Mouse (Mus musculus) limb, embryonic 13.5 days (tissue): ENCODE measurements around the gene Pip4p1. TPM values are rescaled to one million over a fixed set of nuclear protein-coding genes. Genes with fewer than 3 reads are reported as not detected.
"Not testable (repeated sequence)": the region's sequence is repeated elsewhere in the genome, so short reads cannot be mapped to it uniquely, and the experiment has no call there.

ENCODE experiments used
- ATAC-seq: fragments of 200-750 bp; cut with Nextera tagmentation; 2 replicates; pipeline ENCODE4 v1.8.0; 2017; ENCODE audit warnings: low read depth, moderate number of reproducible peaks, moderate TSS enrichment; ENCODE audit not compliant: low FRiP score
- H3K27ac ChIP-seq: fragments of 300-500 bp; sonication (generic); 2 replicates; pipeline ENCODE4 v1.5.1; 2015; ENCODE audit warnings: inconsistent platforms, mild to moderate bottlenecking, moderate library complexity
- H3K27me3 ChIP-seq: fragments of 300-500 bp; sonication (generic); 2 replicates; pipeline ENCODE4 v1.6.1; 2015; ENCODE audit warnings: mild to moderate bottlenecking, inconsistent platforms
- H3K36me3 ChIP-seq: fragments of 300-500 bp; sonication (generic); 2 replicates; pipeline ENCODE4 v1.6.1; 2015; ENCODE audit warnings: inconsistent platforms, mild to moderate bottlenecking, moderate library complexity
- H3K4me1 ChIP-seq: fragments of 300-500 bp; sonication (generic); 2 replicates; pipeline ENCODE4 v1.6.1; 2015; ENCODE audit warnings: inconsistent platforms
- H3K4me2 ChIP-seq: fragments of 300-500 bp; sonication (generic); replicated peaks from 2 replicates; pipeline ENCODE4 v1.6.1; 2015; ENCODE audit warnings: inconsistent platforms, mild to moderate bottlenecking, moderate library complexity
- H3K4me3 ChIP-seq: fragments of 300-500 bp; sonication (generic); 2 replicates; pipeline ENCODE4 v1.5.1; 2015; ENCODE audit warnings: moderate library complexity, mild to moderate bottlenecking, inconsistent platforms
- H3K9ac ChIP-seq: fragments of 300-500 bp; sonication (generic); 2 replicates; pipeline ENCODE4 v1.6.1; 2015; ENCODE audit warnings: mild to moderate bottlenecking, inconsistent platforms
- H3K9me3 ChIP-seq: fragments of 300-500 bp; sonication (generic); 2 replicates; pipeline ENCODE4 v1.6.1; 2016; ENCODE audit warnings: inconsistent platforms
- WGBS: fragments of 180-500 bp; shearing (Covaris S2); methylation state at CpG from one replicate; pipeline ENCODE4 v1.1.7; 2015; 5-methylcytosine and 5-hydroxymethylcytosine counted together
- polyA plus RNA-seq: library from polyadenylated mRNA; unstranded; fragments of >200 nt; fragmentation: Nextera tagmentation; extraction: Ambion mirVana; gene quantifications from 2 replicates; pipeline ENCODE4 v1.2.1, GENCODE M21; 2015

The Pip4p1 gene
- polyA plus RNA-seq, result 46.8 and 47.4 TPM in 2 replicates

DNA sequence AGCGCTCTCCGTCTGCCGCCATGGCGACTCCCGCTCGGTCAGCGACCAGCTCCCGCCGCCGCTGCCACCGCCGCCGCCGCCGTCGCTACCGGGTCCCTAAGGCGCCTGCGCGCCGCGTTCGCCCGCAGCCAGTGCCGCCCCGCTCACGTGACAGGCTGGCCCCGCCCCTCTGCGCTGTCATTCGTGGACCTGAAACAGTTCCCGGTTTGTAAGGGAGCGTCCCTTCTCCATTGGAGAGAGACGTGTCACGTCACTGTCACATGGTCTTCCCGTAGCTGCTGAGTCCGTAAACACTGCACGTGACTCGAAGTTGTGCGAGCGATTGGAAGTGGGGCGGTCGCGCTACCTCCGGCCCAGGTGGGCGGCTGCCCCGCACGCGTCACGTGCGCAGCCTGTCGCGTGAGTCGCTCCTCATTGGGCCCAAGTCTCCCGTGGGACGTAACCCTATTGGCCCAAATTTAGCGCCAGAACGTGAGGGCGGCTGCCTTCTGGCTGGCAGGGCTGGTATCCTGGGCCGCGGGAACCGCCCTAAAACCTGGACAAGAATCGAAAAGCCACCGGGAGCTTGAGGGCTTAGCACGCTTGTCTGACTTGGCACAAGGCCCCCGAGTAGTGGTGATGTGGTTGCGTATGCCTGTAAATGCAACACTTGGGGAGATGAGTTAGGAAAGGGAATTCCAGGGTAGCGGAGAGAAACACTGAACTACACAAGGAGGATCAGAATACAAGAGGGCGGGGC is at the start of gene Pip4p1, which contains the start of gene Pnp:
Pip4p1 (minus strand) TSS at position 103 of the 739 bp plus-strand sequence.
Pnp (plus strand) TSS at position 329 of the 739 bp plus-strand sequence.
- H3K27me3 ChIP-seq, result no peaks in the 10 kb centered on the region
- H3K9ac ChIP-seq, result peak within 1 kb of the TSS; percentile 99
- peak within 1 kb of the TSS; percentile 79 for H3K27ac ChIP-seq
- peak within 1 kb of the TSS; percentile 89 for H3K4me2 ChIP-seq
- H3K36me3 ChIP-seq, result peaks cover 37% of the 10 kb centered on the region
- peak within 1 kb of the TSS; percentile 98 for H3K4me3 ChIP-seq
- ATAC-seq, result peak; percentile 100
- no peaks in the 10 kb centered on the region for H3K9me3 ChIP-seq
- H3K4me1 ChIP-seq, result peaks cover 26% of the 10 kb centered on the region
- under 1% methylated on average over 63 of the region's 68 CpGs for WGBS

DNA sequence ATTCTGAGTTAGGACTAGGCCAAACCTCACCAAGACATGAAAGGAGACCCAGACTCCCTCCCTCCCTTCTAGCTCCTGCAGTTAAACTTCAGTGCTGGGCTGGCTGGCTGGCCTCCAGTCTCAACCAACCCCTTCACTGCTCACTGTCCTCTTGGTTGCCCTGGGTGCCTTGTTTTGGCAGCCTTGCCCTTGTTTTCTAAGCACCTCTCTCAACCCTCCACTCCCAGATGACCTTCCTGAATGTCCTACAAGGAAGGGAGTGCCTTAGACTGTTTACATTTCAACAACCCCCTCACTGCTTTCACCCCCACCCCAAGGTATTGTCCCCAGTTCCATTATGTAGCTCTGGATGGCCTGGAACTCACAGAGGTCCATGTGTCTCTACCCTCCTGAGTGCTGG is 49.0 kb upstream of the Pip4p1 start:
- H3K9ac ChIP-seq, result no peak overlapping the region
- ATAC-seq, result no peak
- H3K9me3 ChIP-seq, result no peaks in the 10 kb centered on the region
- no peaks in the 10 kb centered on the region for H3K27me3 ChIP-seq
- no peak overlapping the region for H3K27ac ChIP-seq
- no peak overlapping the region for H3K4me3 ChIP-seq
- no peak overlapping the region for H3K4me2 ChIP-seq
- no peaks in the 10 kb centered on the region; the same call in 1 of the 2 replicates for H3K4me1 ChIP-seq
- H3K36me3 ChIP-seq, result no peaks in the 10 kb centered on the region

DNA sequence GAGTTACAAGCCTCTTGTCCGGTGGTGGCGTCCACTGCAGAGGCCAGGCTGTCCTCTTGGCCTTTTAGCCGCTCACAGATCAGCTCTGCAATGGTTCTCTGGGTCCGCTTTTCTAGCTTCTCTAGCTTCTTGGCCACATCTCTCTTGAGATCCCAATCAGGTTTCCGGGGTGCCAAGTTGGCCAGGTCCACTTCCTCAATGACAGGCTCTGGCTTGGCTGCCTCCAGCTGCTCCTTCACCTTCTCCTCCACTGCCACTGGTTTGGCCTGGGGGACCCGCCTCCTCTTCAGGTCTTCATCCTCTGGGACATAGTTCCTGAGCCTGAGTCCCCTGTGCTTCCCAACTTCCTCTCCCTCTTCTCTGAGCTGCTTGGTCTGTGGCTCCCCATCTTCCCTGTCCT is 47.8 kb upstream of the Pip4p1 start:
- not testable (repeated sequence) for H3K27ac ChIP-seq, ATAC-seq, H3K36me3 ChIP-seq, H3K4me2 ChIP-seq, H3K9ac ChIP-seq, H3K4me1 ChIP-seq, H3K4me3 ChIP-seq, H3K27me3 ChIP-seq, H3K9me3 ChIP-seq
- 95% methylated on average over 6 of the region's 6 CpGs for WGBS

DNA sequence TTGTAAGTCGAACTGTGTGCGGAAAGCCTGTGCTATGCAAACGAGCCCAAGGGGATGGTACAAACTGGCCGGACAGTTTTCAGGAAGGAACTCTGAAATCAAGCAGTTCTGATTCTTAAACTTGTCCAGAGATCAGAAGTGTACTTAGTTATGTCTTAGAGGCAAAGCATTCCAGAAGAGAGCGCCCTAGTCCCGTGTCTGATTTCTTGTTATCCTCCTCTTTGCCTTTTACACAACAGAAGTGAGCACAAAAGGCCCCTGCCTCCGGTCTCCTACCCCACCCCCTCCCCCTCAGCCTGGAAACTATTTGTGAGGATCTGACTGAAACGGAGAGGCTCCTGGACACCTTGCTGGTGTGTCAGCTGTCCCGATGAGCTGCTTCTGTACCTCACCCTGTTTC is 46.0 kb upstream of the Pip4p1 start:
- H3K36me3 ChIP-seq, result no peaks in the 10 kb centered on the region
- H3K4me3 ChIP-seq, result no peak overlapping the region
- H3K27ac ChIP-seq, result no peak overlapping the region
- H3K27me3 ChIP-seq, result no peaks in the 10 kb centered on the region
- ATAC-seq, result 0 out of 2 replicates have a peak, but pooled peaks have one; percentile 30
- no peak overlapping the region for H3K9ac ChIP-seq
- no peaks in the 10 kb centered on the region for H3K9me3 ChIP-seq
- peak overlapping the region; percentile 23 for H3K4me2 ChIP-seq
- no peaks in the 10 kb centered on the region; the same call in 1 of the 2 replicates for H3K4me1 ChIP-seq
- WGBS, result 22% methylated on average over 9 of the region's 9 CpGs

DNA sequence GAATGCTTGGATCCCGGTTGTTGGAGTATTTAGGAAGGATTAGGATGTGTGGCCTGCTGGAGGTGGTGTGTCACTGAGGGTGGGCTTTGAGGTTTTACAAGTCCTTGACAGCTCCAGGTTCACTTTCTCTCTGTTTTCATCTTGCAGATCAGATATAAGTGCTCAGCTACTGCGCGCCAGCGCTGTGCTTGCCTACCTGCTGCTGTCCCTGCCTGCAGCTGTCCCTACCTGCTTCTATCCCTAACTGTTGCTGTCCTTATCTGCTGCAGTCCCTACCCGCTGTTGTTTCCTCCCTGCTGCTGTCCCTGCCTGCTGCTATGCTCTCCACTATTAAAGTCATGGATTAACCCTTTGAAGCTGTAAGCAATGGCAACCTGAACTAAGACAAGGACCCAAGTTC is 44.3 kb upstream of the Pip4p1 start:
- no peaks in the 10 kb centered on the region for H3K36me3 ChIP-seq
- no peaks in the 10 kb centered on the region; the same call in 1 of the 2 replicates for H3K4me1 ChIP-seq
- ATAC-seq, result no peak
- H3K27ac ChIP-seq, result no peak overlapping the region
- 46% methylated on average over 5 of the region's 5 CpGs for WGBS
- H3K9ac ChIP-seq, result no peak overlapping the region
- H3K27me3 ChIP-seq, result no peaks in the 10 kb centered on the region
- H3K4me2 ChIP-seq, result no peak overlapping the region
- H3K9me3 ChIP-seq, result no peaks in the 10 kb centered on the region
- H3K4me3 ChIP-seq, result no peak overlapping the region

DNA sequence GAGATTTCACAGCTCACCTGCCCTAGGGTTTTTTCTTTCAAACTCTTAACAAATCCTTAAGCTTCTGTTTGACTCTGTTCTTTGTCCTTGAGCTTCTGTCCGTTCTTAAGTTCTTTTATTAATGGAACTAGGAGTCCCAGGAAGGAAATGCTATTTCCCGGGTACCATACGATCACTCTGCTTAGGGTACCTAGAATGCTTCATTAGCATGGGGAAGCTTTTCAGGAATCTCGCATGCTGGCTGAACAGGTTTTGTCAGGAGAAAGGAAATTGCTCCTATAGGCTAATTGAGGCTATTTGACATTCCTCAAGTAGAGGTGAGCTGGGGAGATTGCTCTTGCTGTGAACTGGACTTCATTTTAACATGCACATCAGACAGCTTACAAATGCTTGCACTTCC is 43.0 kb upstream of the Pip4p1 start:
- Histone ChIP-seq H3K9ac (no peak overlapping the region), H3K27me3 (no peaks in the 10 kb centered on the region), H3K27ac (no peak overlapping the region), H3K4me1 (no peaks in the 10 kb centered on the region; the same call in 1 of the 2 replicates), H3K4me2 (no peak overlapping the region), H3K4me3 (no peak overlapping the region), H3K36me3 (no peaks in the 10 kb centered on the region), H3K9me3 (no peaks in the 10 kb centered on the region)
- WGBS, result 46% methylated on average over 4 of the region's 4 CpGs
- no peak for ATAC-seq

DNA sequence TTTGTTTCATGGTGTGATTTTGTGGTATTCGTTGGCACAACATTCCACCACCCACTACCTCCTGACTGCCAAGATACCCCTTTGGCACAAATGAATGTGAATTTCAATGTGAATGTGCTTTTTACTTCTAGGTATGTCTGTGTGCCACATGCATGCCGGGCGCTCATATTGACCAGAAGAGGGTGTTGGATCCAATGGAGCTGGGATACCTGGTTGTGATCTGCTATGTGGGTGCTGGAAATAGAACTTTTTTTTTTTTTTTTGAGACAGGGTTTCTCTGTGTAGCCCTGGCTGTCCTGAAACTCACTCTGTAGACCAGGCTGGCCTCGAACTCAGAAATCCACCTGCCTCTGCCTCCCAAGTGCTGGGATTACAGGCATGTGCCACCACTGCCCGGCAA is 42.4 kb upstream of the Pip4p1 start:
- not testable (repeated sequence) for H3K4me3 ChIP-seq, H3K27me3 ChIP-seq, ATAC-seq, H3K9me3 ChIP-seq, H3K27ac ChIP-seq, H3K36me3 ChIP-seq, H3K4me1 ChIP-seq, H3K4me2 ChIP-seq, H3K9ac ChIP-seq
- WGBS, result 91% methylated on average over 5 of the region's 5 CpGs

DNA sequence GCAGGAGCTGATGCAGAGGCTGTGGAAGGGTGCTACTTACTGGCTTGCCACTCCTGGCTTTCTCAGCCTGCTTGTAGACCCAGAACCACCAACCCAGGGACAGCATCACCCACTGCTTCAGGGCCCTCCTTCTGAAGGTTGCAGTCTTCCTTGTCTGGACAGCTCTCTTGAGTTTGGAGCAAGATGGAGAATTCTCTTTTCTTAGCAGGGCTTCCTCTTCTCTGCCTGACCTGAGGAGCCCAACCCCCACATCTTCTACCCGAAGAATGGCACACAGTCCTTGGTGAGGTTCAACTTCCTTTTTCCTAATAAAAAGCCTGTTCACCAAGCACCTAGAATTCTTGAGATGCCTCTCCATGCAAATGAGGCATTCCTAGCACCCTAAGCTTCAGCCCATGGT is 40.2 kb upstream of the Pip4p1 start:
- WGBS, result 52% methylated on average over 1 of the region's 1 CpGs
- Histone ChIP-seq H3K9me3 (no peaks in the 10 kb centered on the region), H3K4me1 (no peaks in the 10 kb centered on the region), H3K4me2 (no peak overlapping the region), H3K9ac (no peak overlapping the region), H3K27me3 (no peaks in the 10 kb centered on the region), H3K36me3 (no peaks in the 10 kb centered on the region), H3K27ac (no peak overlapping the region), H3K4me3 (no peak overlapping the region)
- ATAC-seq, result no peak

DNA sequence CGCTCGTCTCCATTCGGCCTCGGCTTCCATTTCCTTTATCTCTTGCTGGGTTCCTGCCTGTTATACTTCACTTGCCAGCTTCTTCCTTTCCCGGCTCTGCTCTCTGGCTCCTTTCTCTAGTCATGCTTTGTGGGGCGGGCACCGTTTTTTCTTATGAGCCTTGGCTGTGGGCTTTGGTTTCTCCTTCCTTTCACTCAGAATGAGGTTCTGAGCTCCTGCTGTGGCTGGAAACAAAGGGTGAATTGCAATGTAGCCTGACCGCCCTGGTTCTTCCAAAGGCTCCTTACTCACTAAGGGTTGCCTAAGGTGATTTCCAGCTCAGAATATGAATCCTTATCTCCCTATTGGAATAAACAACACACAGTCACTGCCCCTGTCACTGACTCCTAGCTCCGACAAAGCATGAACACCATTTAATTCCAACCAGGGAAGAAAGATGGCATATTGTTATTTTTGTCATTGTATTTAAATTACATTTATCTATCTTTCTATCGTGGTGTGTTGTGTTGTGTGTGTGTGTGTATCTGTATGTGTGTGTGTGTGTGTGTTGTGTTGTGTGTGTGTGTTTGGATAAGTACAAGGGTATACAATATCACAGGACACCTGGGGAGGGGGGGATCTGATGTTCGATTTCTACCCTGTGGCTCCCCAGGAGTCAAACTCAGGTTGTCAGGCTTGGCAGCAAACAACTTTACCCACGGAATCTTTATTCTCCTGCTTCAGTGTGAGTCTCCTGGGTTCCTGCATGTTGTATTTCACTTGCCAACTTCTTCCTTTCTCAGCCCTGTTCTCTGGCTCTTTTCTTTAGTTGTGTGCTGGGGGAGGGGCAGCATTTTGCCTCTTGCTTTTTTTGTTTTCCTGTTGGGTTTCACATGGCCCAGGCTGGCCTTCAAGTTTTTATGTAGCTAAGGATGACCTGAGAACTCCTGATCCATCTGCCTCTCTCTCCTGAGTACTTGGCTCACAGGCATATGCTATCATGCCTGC is 39.2 kb upstream of the Pip4p1 start:
- Histone ChIP-seq H3K36me3 (no peaks in the 10 kb centered on the region), H3K27me3 (no peaks in the 10 kb centered on the region), H3K9me3 (no peaks in the 10 kb centered on the region), H3K9ac (no peak overlapping the region), H3K4me3 (no peak overlapping the region), H3K4me2 (no peak overlapping the region), H3K27ac (no peak overlapping the region), H3K4me1 (no peaks in the 10 kb centered on the region)
- no peak for ATAC-seq
- WGBS, result 53% methylated on average over 12 of the region's 12 CpGs

DNA sequence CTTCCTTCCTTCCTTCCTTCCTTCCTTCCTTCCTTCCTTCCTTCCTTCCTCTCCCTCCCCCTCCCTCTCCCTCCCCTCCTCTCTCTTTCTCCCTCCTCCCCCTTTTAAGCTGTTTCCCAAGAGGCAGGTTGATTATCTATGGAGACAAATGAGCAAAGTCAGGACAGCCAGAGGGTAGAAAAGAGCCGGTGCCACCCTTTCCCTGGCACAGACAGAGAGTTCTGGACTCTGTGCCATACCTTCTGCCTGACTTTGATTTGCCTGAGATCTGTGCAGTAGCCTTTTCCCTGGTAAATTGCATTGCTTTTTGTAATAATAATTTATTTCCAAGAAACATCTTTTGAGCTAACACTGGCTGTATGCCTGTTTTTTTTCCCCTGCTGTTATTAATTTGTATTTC is 38.4 kb upstream of the Pip4p1 start:
- Histone ChIP-seq H3K4me2 (no peak overlapping the region), H3K9me3 (no peaks in the 10 kb centered on the region), H3K27ac (no peak overlapping the region), H3K36me3 (no peaks in the 10 kb centered on the region), H3K4me1 (no peaks in the 10 kb centered on the region), H3K27me3 (no peaks in the 10 kb centered on the region), H3K4me3 (no peak overlapping the region), H3K9ac (no peak overlapping the region)
- 37% methylated on average over 1 of the region's 1 CpGs for WGBS
- ATAC-seq, result no peak

DNA sequence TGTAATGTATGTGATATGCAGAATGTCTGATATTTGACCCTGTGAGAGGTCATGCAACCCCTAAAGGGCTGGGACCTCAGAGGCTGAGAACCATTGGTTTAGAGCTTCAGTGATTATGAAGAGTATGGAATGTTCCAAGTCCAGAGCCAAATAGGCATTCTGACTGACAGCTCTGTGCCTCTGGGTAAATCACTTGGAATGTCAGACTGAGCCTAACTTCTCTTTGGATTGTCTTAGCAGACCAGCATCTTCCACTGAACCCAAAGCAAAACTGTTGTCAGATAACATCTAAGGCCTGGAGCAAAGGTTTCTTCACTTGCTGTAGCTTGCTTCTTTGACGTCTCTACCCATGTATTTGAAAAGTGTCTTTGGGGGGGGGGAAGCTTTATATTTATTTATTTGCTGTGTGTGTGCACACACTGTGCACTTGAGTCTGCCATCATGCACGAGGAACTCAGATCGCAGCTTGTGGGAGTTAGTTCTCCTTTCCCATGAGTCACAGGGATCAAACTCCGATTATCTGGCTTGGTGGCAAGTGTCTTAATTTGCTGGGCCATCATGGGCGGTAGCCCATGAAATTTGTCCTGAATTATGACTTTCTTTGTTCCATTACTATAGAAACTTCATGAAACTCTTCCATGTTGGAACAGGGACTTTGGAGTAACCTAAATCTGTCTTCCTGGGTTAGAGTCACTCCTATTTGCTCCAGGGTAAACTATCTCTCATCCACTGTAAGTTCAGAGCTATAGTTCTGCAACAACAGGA is 37.7 kb upstream of the Pip4p1 start:
- no peak overlapping the region for H3K4me2 ChIP-seq
- no peak overlapping the region for H3K4me3 ChIP-seq
- H3K4me1 ChIP-seq, result no peaks in the 10 kb centered on the region
- no peak overlapping the region for H3K9ac ChIP-seq
- WGBS, result 77% methylated on average over 5 of the region's 5 CpGs
- ATAC-seq, result no peak
- no peaks in the 10 kb centered on the region for H3K9me3 ChIP-seq
- H3K27ac ChIP-seq, result no peak overlapping the region
- no peaks in the 10 kb centered on the region for H3K27me3 ChIP-seq
- no peaks in the 10 kb centered on the region for H3K36me3 ChIP-seq
